Mouse (Mus musculus) neural tube, embryonic 11.5 days (tissue): ENCODE measurements around the gene Tssk2. TPM values are rescaled to one million over a fixed set of nuclear protein-coding genes. Genes with fewer than 3 reads are reported as not detected.
A peak's percentile ranks its signal among the peaks of the same experiment; 100 is the strongest.

ENCODE experiments used
- ATAC-seq: fragments of 200-750 bp; cut with Nextera tagmentation; 2 replicates; pipeline ENCODE4 v1.8.0; 2017; ENCODE audit warnings: moderate number of reproducible peaks, mild to moderate bottlenecking, moderate TSS enrichment, moderate library complexity; ENCODE audit not compliant: insufficient read depth, low FRiP score, low TSS enrichment
- DNase-seq: peaks from one replicate; pipeline ENCODE4 v3.0.0-alpha.2; 2015; ENCODE audit warnings: low spot score
- H3K27ac ChIP-seq: fragments of 300-500 bp; sonication (generic); 2 replicates; pipeline ENCODE4 v1.5.1; 2014; ENCODE audit warnings: low read depth, mild to moderate bottlenecking, low read length
- H3K27me3 ChIP-seq: fragments of 300-500 bp; sonication (generic); 2 replicates; pipeline ENCODE4 v1.6.1; 2014; ENCODE audit warnings: mild to moderate bottlenecking, low read length, mixed read lengths; ENCODE audit not compliant: control insufficient read depth, insufficient read depth
- H3K36me3 ChIP-seq: fragments of 300-500 bp; sonication (generic); 2 replicates; pipeline ENCODE4 v1.6.1; 2014; ENCODE audit warnings: mild to moderate bottlenecking, low read length, moderate library complexity, mixed read lengths; ENCODE audit not compliant: control insufficient read depth, insufficient read depth
- H3K4me1 ChIP-seq: fragments of 300-500 bp; sonication (generic); 2 replicates; pipeline ENCODE4 v1.6.1; 2014; ENCODE audit warnings: low read length, mixed read lengths; ENCODE audit not compliant: control insufficient read depth, insufficient read depth
- H3K4me2 ChIP-seq: fragments of 300-500 bp; sonication (generic); 2 replicates; pipeline ENCODE4 v1.6.1; 2014; ENCODE audit warnings: low read depth, mild to moderate bottlenecking, moderate library complexity
- H3K4me3 ChIP-seq: fragments of 300-500 bp; sonication (generic); 2 replicates; pipeline ENCODE4 v1.5.1; 2014; ENCODE audit warnings: low read depth, low read length
- H3K9ac ChIP-seq: fragments of 300-500 bp; sonication (generic); 2 replicates; pipeline ENCODE4 v1.6.1; 2014; ENCODE audit warnings: mild to moderate bottlenecking, low read length
- H3K9me3 ChIP-seq: fragments of 300-500 bp; sonication (generic); 2 replicates; pipeline ENCODE4 v1.6.1; 2016; ENCODE audit warnings: low read length; ENCODE audit not compliant: control insufficient read depth
- WGBS: fragments of 180-500 bp; shearing (Covaris S2); extraction: QIAGEN DNeasy Blood & Tissue Kit; methylation state at CpG from one replicate; pipeline ENCODE4 v1.1.7; 2014; 5-methylcytosine and 5-hydroxymethylcytosine counted together
- polyA plus RNA-seq: library from polyadenylated mRNA; unstranded; fragments of >200 nt; fragmentation: Nextera tagmentation; extraction: Ambion mirVana; gene quantifications from 2 replicates; pipeline ENCODE4 v1.2.1, GENCODE M21; 2014

The Tssk2 gene
- polyA plus RNA-seq, 1 experiment from 2014 or later, result 0.28 TPM

- H3K4me3 ChIP-seq, result no peak overlapping the region
- no peaks in the 10 kb centered on the region for H3K27me3 ChIP-seq
- H3K4me1 ChIP-seq, result no peaks in the 10 kb centered on the region
- WGBS, result 53% methylated on average over 7 of the region's 7 CpGs
- no peaks in the 10 kb centered on the region for H3K36me3 ChIP-seq
- H3K4me2 ChIP-seq, result no peak overlapping the region
- H3K27ac ChIP-seq, result no peak overlapping the region
- DNase-seq (no peak), ATAC-seq (no peak)
- H3K9me3 ChIP-seq, result no peaks in the 10 kb centered on the region
- no peak overlapping the region for H3K9ac ChIP-seq
Observed at GRCm38 (mm10) chr16:17945081-17945831, 46.8 kb downstream of the Tssk2 start.

DNA sequence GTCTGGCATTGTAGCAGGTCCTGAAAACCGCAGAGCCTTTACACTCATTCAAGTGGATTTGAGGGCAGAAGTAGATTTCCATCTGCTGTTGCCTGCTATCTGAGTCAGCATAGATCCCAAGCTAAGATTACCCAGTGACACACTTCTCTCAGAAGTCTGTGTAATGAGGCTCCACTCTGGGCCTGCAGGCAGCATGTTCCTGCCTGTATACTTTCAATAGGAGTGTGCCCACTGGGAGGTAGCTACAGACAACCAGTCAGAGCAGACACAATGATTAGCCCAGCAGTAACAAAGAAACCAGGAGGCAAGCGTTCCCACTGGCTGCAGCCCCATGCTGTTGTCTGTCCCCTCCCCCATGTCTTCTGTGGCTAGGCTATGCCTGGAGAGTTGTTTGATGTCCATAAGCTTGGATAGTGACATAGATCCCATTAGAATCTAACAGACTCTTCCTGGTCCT lies 51.0 kb downstream of the Tssk2 start:
- DNase-seq, result peak; percentile 54
- H3K9ac ChIP-seq, result 0 out of 2 replicates have a peak overlapping the region, but pooled peaks have one; percentile 8
- 38% methylated on average over 2 of the region's 2 CpGs for WGBS

More for the DNA sequence above, 51.0 kb downstream of the Tssk2 start:
- no peaks in the 10 kb centered on the region for H3K9me3 ChIP-seq
- no peaks in the 10 kb centered on the region for H3K36me3 ChIP-seq
- no peak overlapping the region for H3K27ac ChIP-seq
- H3K27me3 ChIP-seq, result no peaks in the 10 kb centered on the region
- peak; percentile 60; the same call in 1 of the 2 replicates for ATAC-seq
- H3K4me1 ChIP-seq, result no peaks in the 10 kb centered on the region
- no peak overlapping the region for H3K4me3 ChIP-seq
- H3K4me2 ChIP-seq, result no peak overlapping the region

Other genes starting within 250 kb of the Tssk2 start
- gene Med15, start 165.7 kb upstream of the Tssk2 start, polyA plus RNA-seq, result 40.2 and 40.4 TPM in 2 replicates
- gene Klhl22, start 139.0 kb upstream of the Tssk2 start, polyA plus RNA-seq, result 62.1 and 62.4 TPM in 2 replicates
- 9.5 and 13.1 TPM in 2 replicates for gene Scarf2, start 101.4 kb upstream of the Tssk2 start, polyA plus RNA-seq
- gene B830017H08Rik, start 65.5 kb upstream of the Tssk2 start, polyA plus RNA-seq, result 0.19 and 0.36 TPM in 2 replicates
- 3.2 and 3.4 TPM in 2 replicates for gene Car15, start 60.3 kb upstream of the Tssk2 start, polyA plus RNA-seq
- gene Gm20518, start 7.0 kb upstream of the Tssk2 start, polyA plus RNA-seq, result 0.09 and 0.36 TPM in 2 replicates
- gene Tssk1, start 4.4 kb upstream of the Tssk2 start, polyA plus RNA-seq, result 0.05 and 0.08 TPM in 2 replicates
- gene Dgcr2, start 75 bp upstream of the Tssk2 start, polyA plus RNA-seq, result 95.0 and 110 TPM in 2 replicates
- 42.0 and 45.1 TPM in 2 replicates for gene Ess2, start 12.7 kb downstream of the Tssk2 start, polyA plus RNA-seq
- not detected in 2 replicates for gene Gsc2, start 16.4 kb downstream of the Tssk2 start, polyA plus RNA-seq
- 127 and 131 TPM in 2 replicates for gene Slc25a1, start 29.6 kb downstream of the Tssk2 start, polyA plus RNA-seq
- gene Vpreb2, start 81.8 kb downstream of the Tssk2 start, polyA plus RNA-seq, result not detected in 2 replicates
- 142 and 147 TPM in 2 replicates for gene Dgcr6, start 154.2 kb downstream of the Tssk2 start, polyA plus RNA-seq
- gene Prodh, start 191.6 kb downstream of the Tssk2 start, polyA plus RNA-seq, result 8.6 and 10.3 TPM in 2 replicates
- gene Rtn4r, start 229.0 kb downstream of the Tssk2 start, polyA plus RNA-seq, result 9.6 and 10.7 TPM in 2 replicates